Mouse (Mus musculus) 416B (cell line): ENCODE measurements at regions not wholly inside any gene's neighbourhood (a gene's known extent, or its start where the extent isn't known, plus 50 kb on each side); places are given as distances from the start of the nearest gene placed in this dataset.

Experiments used
- DNase-seq: peaks from one replicate; pipeline ENCODE4 v3.0.0; 2011; ENCODE audit warnings: low read depth

DNA sequence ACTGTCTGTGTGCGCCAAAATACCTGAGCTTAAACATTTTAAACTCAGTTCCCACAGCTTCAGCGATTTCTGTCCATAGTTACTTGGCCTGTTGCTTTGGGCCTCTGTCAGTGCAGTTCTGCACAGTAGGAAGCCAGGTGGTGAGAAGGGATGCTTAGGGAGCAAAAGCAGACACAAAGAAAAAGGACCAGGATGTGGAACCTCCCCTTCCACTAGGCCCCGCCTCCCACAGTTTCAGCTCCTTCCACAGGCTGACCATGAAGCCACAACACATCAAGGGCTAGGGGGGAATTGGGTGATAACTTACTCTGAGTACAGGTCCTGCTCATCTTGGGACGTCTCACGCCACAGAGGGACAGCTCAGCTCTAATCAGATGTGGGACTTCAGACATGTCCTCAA is 263.5 kb upstream of the Sdk2 start:
- DNase-seq, result no peak

DNA sequence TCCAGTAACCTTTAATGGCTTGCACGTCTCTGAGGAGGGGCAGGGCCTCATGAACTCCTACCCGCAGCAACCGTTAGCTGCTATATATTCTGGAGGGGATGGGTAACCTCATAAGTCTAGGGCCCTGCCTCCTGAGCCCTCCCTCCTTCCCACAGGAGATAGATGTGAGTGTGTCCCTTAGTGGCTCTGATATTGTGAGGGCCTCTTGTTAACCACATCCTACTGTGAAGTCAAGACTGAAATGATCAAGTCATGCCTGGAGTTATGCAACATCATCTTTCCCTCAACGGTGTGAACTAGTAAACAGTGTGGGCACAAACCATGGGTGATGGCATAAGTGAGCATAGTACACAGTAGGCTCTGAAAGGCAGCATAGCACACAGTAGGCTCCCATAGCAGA is 255.8 kb upstream of the Sdk2 start:
- no peak for DNase-seq

DNA sequence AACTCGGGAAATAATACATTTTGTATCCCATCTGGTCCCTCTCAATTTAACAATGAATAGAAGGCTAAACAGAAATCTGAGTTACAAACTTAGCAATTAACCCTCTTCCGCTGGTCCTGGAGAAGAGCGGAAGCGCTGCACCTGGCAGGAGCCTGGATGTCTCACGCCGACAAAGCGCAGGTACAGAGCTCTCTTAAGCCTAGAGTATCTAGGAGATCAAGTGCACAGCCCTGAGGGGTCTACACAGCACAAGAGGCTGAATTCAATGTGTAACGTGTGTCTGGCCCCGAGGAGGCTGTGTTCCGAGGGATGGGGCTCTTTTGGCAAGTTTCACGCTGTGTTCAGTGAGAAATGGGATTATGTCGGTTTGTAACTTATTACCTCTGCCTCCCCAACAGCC is 255.1 kb upstream of the Sdk2 start:
- DNase-seq, result no peak

DNA sequence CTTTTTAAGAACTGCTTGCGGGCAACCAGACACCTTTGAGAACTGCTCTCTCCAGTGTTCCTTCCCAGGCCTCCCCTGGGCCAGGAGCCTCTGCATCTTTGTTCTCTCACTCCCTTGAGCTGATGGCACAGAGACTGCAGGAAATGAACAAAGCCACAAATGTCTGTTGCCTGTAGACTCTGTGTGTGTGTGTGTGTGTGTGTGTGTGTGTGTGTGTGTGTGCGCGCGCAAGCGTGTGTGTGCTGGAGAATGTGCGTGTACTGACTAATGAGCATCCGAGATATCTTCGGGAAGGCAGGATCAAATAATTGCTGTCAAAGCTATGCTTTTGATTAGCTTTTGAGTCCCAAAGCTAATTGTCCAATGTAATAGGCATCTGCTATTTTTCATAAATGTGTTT is 254.7 kb upstream of the Sdk2 start:
- DNase-seq, result no peak

DNA sequence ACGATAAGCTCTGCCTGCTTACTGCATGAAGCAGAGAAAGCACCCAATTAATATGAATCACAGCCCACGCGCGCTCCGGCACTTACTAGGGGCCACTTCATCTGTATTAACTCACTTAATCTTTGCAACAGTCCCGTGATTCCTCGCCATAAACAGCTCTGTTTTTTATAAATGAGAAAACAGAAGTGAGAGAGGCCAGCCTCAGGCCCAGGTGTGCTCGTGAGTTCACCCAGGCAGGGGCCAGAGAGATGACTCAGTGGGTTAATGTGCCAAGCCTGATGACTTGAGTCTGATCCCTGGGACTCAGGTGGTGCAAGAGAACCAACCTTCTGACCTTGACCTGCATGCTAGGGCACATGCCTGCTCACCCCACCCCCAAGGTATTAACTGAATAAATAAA is 248.4 kb upstream of the Sdk2 start:
- DNase-seq, result no peak

DNA sequence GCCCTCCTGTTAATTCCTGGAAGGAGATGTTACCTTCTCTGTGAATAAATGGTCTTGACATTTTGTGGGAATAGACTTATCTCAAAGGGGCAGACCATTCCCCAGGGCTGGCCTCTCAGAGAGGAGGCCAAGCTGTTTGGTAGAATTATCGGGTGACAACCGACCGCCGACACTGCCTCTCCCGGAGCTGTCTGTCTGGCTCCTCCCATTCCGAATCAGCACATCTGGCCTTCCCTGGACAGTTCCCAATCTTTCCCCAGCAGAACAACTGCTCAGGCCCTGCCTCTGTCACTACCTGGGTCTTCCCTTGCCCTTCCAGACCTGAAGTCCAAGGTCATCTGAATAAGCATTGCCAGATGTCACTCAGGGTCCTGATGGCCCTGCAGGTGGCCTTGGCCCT is 246.8 kb upstream of the Sdk2 start:
- DNase-seq, result no peak

DNA sequence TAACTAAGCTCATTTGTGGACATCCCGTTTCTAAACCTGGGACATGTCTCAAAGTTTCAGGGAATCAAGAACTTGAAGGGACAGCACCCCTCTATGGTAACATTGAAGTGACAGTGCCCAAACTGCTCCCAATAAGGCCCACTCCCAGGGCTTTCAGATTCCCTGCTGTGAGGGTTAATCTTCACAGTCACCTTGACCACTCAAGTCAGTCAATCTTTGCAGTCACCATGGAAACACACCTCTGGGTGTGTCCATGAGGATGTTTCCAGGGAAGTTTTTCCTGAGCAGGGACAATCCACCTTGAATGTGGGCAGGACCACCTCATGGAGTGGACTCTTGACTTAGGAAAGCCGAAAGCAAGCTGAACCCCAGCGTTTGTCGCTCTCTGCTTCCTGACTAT is 244.8 kb upstream of the Sdk2 start:
- no peak for DNase-seq

DNA sequence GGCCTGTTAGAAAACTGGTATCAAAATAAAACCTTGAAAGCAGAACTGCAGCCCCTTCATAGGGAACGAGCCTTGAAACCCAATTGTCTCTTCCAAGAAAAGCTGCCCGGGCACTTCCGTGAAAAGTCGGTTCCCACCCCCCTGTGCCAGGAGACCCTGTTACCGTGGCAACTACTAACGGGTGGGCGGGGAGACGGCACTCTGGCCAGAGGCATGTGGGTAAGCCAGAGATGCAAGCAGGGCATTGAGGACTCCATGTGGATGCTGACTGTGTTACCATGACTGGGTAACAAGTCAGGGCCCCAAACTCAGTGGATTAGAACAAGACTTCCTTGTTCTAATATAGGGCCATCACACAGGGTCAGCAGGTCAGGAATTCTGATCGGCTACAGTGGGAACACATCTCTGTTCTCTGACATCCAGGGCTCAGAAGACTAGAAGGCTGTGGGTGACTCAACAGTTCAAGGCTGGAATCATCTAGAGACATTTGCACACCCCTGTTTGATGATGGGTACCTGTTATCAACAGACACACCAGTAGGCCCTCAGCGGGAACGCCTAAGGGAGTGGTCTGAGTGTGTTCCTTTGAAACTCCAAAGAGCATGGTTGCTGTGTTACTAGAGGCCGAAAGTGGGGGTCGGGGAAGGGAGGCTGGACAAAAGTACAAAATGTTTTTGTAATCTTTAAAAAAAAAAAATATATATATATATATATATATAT is 236.9 kb upstream of the Sdk2 start:
- no peak for DNase-seq

DNA sequence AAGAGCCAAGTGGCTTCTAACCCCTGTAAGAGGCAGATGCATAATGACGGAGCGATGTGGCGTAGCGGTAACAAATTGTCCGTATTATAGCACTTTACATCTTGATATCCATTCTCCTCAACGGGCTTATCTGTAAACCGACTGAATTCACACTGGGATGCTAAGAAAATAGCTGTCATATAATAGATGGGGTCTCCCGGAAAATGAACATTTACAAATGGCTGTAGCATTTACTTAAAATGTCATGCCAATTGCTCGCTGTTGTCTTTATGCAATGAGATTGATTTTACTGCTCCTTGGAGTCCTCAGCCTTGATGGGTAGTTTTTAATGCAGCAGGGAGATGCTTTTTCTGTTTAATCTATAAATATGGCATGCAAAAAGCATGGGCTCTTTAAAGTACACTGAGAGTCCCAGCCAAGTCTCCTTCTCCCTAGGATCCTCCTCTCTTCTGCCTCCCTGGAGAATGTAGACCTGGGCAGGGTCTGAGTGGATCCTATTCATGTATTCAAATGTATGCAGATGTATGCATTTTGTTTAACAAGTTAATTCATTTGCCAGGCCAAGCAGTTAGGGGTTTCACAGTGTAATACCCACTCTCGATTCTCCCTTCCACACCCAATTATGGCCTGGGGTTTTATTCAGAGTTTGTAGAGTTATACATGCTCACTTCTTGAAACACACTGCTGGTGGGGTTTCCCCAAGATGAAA is 233.9 kb upstream of the Sdk2 start:
- DNase-seq, result no peak

DNA sequence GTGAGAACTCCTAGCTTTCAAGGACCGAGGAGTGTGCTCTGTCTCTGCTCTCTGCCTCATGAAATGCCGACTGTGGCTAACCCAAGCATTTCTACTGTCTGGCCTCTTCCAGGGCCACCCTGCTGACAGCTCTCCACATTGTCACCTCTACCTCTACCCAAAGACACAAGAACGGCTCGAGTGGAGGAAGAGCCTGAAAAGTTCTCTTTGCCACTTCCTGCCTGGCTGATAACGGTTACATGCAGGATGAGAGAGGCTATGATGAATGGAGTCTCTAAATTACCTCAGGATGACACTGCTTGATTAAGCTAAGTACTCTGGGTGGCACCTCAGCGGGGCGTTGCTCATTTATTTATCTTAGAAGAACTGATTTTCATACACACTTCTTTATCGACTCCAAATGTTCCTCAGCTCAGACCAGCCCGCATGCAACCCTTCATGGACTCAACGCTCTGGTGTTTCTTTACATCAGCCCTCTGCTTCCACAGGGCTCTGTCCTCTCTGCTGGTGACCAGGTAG is 230.0 kb upstream of the Sdk2 start:
- no peak for DNase-seq

DNA sequence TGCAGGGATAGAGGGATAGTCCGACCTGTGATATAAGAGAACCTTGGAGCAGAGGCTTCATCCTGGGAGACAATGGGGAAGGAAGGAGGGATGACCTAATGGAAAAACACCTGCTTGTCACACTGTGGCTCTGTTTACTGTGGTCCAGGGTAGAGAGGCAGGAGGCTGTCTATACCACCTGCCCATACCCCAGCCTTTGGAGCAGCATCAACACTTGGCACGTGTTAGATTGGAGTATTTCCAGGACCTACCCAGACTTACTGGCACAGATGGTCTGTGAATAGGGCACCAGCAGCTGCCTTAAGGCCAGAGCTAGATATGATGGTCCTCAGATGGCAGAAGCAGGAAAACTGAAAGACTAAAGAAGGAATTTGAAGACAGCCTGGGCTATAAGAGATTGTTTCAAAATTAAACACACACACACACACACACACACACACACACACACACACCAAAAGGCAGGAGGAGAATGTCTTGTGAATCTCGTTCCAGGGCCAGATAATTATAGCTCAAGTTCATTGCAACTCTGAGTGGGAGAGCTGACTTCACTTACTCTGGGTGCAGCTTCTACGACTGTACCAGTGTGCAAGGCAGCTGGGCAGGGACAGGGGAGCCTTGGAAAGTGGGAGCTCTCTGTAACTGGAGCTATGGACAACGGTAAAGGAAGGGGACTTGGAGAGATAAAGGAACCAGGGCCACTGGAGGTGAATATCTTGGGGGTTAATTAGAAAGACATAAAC is 227.8 kb upstream of the Sdk2 start:
- DNase-seq, result no peak

DNA sequence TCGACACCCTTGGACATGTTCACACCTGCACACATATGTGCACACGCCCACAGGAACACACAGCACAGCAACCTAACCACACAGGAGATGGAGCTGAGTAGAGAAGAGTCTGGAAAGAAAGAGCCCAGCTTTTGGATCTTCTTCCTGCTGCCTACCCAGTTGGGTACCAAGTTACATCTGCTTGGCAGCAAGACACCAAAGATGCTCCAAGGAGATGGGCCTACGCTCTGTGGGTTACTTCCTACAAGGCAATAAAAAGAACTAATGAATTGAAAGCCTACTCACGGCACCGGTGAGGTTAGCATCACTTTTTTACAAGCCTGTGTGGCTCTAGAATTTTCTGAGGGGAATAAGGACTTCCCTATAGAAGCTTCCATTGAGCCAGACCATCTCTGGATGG is 224.4 kb upstream of the Sdk2 start:
- no peak for DNase-seq

DNA sequence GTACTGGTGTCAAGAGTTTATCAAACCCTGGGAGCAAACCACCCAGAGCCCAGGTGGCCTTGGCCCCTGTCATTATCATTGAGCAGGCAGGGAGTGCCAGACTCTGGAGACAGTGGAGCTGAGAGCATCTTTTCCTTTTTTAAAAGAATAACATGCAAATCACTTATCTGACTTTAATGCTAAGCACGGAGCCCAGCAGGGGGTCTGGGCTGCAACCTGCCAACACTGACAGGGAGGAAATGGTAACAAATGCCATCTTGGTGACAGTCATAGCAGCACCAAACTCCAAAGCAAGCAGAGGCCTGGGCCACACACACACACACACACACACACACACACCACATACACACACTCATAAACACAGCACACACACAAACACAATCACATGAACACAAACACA is 223.1 kb upstream of the Sdk2 start:
- DNase-seq, result no peak

DNA sequence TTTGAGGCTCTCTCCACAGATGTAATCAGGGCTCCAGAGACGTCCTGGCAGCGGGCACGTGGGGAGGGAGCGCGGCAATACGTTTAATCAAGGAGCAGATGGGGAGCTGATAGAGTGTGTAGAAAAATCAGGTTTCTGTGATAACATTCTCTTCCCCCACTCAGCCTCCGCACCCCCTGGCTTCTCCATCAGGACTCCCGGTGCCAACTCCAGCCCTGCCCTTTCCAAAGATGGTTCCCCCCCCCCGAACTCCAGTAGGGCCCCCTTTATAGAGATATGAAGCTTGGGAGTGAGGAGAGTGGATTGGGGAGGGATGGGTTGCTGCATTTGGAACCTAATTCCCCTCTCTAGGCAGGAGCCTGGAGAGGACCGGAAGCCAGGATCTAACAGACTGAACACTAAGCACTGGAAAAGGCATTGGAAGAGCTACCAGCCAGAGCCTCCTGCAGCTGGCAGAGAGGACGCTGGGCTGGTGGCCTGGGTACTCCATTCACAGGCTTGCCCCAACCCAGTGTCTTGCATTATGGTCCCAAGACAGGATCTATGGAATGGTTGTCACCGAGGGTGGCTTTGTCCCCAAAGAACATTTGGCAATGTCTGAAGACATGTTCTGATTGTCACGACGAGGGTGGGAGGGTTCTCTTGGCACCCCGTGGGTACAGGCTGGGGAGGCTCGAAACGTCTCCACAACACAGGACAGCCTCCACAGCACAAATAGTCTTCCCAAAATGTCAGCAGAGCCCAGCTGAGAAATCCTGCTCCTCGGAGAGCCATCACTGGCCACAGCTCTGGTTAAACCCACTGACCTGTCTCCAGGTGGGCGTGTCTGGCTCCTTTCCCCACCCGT is 218.2 kb upstream of the Sdk2 start:
- no peak for DNase-seq

DNA sequence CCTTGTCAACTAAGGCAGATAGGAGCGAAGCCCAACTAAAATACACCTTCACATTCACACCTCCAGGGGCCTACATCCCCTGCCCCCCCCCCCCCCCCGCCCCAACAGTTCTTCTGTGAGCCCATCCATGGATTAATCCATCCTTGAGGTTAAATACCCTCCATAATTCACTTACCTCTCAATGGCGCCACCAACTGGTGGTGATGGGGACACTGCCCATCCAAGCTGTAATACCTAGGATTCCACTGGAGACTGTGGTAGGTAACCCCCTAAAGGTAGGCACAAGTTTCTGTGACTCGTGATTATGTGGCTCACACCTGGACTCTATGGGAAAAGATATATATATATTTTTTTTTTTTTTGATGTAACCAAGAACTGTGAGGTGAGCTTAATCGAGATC is 216.4 kb upstream of the Sdk2 start:
- no peak for DNase-seq

DNA sequence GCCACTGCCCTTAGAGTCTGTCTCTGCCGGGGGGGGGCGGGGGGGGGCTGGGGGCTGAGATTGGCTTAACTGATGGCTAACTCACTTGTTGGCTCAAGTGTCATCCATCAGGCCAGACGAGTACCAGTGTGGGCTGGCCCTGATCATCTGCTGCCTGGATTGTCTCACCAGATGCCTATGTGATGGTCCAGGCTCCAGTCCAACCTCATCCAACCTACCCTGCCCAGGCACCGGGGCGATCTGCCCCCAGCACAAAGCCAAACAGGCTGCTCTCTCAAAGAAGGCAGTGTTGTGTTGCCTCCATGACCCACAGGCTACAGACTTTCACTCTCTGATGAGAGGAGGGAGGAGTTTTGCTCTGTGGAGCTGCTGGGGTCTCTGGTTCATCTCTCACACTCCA is 215.7 kb upstream of the Sdk2 start:
- DNase-seq, result no peak

DNA sequence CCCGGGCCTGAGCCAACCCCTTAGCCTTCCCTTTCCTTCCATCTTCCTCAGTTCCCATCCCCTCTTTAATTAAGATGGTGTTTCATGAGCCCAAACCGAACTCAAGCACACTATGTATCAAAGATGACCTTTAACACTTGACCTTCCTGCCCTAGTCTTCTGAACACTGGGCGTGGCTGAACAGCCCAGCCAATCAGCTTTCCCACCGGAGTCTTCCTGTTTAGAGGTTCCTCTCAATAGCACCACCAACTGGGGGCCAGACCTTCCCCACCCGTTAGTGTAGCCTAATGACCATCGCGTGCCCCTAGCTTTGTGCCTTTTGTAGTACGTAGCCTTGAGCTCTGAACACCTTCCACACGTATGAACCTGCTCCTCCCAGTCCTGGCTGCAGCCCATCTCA is 215.0 kb upstream of the Sdk2 start:
- DNase-seq, result no peak

DNA sequence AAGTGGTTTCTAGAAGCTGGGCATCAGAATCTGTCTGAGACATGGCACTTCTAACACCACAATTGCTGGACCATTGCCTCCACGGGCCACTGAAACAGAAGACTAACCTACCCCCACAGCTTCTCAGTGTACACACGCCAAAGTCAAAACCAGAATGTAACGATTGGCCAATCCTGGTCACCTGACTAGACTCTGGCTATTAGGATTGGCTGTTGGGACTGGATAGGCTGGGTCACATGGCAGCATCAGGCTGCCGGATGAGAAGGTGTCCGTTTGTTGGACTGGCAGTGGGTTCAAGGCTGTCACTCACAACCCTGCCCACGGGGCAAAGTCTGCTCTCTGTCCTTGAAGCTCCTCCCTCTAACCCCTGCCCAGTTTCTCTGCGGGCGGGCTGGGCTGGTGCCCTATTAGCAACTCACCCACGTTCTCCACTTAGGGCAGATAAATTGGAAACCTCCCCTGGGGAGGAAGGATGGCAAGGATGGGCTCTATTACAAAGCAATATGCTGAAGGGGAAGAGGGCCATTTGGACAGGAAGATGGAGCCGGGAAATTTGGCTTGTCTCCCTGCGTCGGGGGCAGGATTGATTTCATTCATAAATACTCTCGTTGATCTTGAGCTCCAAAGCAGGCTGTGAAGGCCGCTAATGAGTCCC is 214.3 kb upstream of the Sdk2 start:
- DNase-seq, result no peak

DNA sequence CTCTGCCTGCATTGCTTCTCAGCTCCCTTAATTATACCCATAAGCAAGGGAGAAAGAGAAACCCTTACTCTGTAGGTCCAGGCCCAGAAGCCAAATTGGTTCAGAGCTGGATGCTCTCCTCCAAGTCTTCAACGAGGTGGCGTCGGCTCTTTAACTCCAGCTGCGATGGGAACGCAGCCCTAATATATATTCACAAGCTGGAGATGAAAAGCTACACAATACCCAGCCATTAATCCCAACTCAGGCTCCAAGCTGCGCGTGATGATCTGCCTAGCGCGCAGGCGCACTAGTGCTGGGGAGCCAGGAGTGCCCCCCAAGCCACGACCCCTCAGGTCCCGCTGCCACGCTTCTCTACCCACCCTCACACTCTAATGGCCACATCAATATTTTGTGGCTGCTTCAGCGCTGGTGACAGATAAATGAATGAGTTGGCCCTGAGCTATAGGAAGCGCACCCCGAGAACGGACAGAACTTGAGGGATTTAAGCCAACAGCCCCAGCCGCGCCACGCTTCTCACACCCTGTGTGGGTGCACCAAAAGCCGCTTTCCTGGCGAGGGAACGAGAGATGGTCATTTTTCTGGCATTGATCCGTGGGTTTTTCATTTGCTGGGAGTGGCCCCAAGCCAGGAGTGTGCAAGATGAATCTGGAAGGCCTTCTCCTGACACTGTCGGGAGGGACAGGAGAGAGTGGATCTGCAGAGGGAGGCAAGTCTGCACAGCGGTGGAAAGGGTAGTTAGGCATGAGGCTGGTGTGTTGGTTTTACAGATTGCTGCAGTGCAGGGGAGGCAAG is 210.9 kb upstream of the Sdk2 start:
- DNase-seq, result no peak

DNA sequence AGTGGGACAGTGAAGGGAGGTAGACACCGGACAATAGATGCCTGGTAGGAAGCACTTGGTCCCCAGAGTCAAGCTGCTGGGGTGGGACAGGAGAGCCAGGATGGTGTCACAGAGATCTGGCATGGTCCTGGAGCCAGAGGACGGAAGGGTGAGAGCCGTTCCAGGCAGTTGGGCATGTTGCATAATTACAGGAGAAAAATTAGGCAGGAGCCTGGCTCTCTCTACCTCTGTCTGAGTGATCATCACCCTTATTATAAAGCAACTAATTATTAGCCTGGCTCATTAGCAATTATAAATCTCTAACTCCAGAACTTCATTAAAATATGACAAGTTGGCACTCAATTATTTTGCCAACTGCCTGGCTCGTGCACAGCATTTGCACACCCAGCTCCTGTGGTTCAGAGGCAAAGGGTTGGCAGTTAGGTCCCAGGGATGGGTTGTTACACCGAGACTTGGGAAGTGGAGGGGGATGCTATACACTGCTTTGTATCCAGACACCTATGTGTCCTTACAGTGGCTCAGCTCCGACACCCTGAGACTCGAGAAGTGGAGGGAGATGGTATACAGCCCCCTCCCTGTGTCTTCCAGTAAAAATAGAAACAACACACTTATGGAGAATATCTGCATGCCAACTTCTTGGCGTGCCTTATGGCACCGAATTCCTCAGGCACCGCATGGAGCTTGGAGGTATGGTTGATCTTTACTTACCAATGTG is 203.7 kb upstream of the Sdk2 start:
- DNase-seq, result no peak
